Mouse (Mus musculus): ENCODE measurements around the gene Sdhb. TPM values are rescaled to one million over a fixed set of nuclear protein-coding genes. Genes with fewer than 3 reads are reported as not detected.

Sdhb gene
- polyA plus RNA-seq, 1 experiment from 2014 or later = 428 TPM

DNA sequence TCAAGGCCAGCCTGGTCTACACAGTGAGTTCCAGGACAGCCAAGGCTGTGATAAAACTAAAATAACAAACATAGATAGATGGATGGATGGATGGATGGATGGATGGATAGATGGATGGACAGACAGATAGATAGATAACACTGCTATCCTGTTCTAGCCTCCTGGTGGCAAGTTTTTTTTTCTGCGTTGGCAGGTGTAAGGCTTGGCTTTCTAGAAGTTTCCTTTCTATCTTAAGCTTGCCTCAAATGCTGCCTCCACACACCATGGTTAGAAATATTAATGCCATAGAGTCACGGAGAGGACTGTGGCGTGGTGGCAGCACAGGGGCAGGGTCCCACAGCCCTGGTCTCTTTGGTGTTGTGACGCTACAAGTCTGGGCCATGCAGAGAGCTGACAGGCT is 15.4 kb upstream of the Sdhb start:
- DNase-seq (ENCODE audit: low spot score) (no peak), ATAC-seq (ENCODE audit: low FRiP score) (no peak)
- no peak overlapping the region for H3K4me2 ChIP-seq (replicated peaks; ENCODE audit: low read depth, low read length)
- H3K9ac ChIP-seq (ENCODE audit: low read depth, low read length) = no peak overlapping the region
- H3K4me3 ChIP-seq (ENCODE audit: low read depth, low read length) = no peak overlapping the region
- H3K9me3 ChIP-seq (ENCODE audit: control insufficient read depth, low read length) = no peaks in the 10 kb centered on the region
- no peak overlapping the region for H3K27ac ChIP-seq (ENCODE audit: low read depth, low read length)
- no peaks in the 10 kb centered on the region for H3K27me3 ChIP-seq (ENCODE audit: control insufficient read depth, insufficient read depth, low read length)
- WGBS = 93% methylated on average over 4 of the region's 4 CpGs
- no peaks in the 10 kb centered on the region for H3K4me1 ChIP-seq (replicated peaks; ENCODE audit: control insufficient read depth, insufficient read depth, low read length)
- no peaks in the 10 kb centered on the region for H3K36me3 ChIP-seq (ENCODE audit: control insufficient read depth, insufficient read depth, low read length)

DNA sequence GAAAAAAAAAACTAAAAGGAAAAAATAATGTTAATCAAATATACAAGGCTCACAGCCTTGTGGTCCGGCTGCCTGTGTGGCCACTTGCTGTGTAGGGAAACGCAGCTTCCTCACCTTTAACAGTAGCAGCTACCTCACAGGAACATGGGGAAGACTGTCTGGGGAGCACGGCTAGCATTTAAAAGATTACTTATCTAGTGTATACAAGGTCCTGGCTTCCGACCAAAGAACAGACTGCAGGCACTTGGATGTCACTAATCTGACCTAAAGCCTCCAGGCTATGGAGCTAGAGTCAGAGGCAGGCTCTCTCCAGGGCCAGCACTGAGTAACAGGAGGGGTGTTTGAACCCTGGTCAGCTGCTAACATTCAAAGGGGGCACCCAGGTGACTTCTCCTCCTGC is 15.0 kb upstream of the Sdhb start:
- Histone ChIP-seq H3K27me3 (ENCODE audit: control insufficient read depth, insufficient read depth, low read length) (no peaks in the 10 kb centered on the region), H3K9me3 (ENCODE audit: control insufficient read depth, low read length) (no peaks in the 10 kb centered on the region), H3K4me2 (replicated peaks; ENCODE audit: low read depth, low read length) (no peak overlapping the region), H3K4me1 (replicated peaks; ENCODE audit: control insufficient read depth, insufficient read depth, low read length) (no peaks in the 10 kb centered on the region), H3K27ac (ENCODE audit: low read depth, low read length) (no peak overlapping the region), H3K36me3 (ENCODE audit: control insufficient read depth, insufficient read depth, low read length) (no peaks in the 10 kb centered on the region), H3K4me3 (ENCODE audit: low read depth, low read length) (no peak overlapping the region), H3K9ac (ENCODE audit: low read depth, low read length) (no peak overlapping the region)
- ATAC-seq (ENCODE audit: low FRiP score) = no peak
- no peak for DNase-seq (ENCODE audit: low spot score)
- 86% methylated on average over 4 of the region's 4 CpGs for WGBS

DNA sequence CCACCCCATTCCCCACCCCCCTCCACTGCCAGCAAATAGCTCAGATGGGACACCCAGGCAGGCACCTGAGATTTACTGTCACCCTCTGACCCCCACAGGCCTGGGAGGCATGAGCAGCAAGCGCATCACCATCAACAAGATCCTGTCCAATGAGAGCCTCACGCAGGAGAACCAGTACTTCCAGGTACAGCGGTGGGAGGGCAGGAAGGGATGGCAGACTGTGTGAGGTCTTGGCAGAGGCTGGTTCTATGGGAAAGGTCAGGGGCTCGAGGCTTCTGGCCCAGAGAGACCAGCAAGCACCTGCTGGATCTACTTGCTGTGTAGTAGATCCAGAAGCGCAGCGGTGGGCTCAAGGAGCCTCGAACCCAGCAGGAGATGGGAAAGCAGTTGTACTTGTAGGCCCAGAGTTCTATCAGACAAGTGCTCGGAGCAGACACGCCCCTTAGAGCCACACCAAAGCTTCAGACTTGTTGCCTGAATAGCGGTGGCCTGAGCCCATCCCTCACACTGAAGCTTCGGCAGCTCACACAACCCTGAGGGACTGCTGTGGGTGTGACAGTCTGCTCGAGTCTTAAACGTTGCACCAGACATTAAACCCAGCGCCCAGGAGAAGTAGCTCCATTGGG is 14.3 kb upstream of the Sdhb start:
- no peak overlapping the region for H3K4me2 ChIP-seq (replicated peaks; ENCODE audit: low read depth, low read length)
- H3K27me3 ChIP-seq (ENCODE audit: control insufficient read depth, insufficient read depth, low read length) = no peaks in the 10 kb centered on the region
- 84% methylated on average over 14 of the region's 14 CpGs for WGBS
- H3K4me1 ChIP-seq (replicated peaks; ENCODE audit: control insufficient read depth, insufficient read depth, low read length) = no peaks in the 10 kb centered on the region
- H3K9ac ChIP-seq (ENCODE audit: low read depth, low read length) = no peak overlapping the region
- no peak overlapping the region for H3K4me3 ChIP-seq (ENCODE audit: low read depth, low read length)
- H3K9me3 ChIP-seq (ENCODE audit: control insufficient read depth, low read length) = no peaks in the 10 kb centered on the region
- no peak overlapping the region for H3K27ac ChIP-seq (ENCODE audit: low read depth, low read length)
- DNase-seq (ENCODE audit: low spot score) (no peak), ATAC-seq (ENCODE audit: low FRiP score) (no peak)
- no peaks in the 10 kb centered on the region for H3K36me3 ChIP-seq (ENCODE audit: control insufficient read depth, insufficient read depth, low read length)

DNA sequence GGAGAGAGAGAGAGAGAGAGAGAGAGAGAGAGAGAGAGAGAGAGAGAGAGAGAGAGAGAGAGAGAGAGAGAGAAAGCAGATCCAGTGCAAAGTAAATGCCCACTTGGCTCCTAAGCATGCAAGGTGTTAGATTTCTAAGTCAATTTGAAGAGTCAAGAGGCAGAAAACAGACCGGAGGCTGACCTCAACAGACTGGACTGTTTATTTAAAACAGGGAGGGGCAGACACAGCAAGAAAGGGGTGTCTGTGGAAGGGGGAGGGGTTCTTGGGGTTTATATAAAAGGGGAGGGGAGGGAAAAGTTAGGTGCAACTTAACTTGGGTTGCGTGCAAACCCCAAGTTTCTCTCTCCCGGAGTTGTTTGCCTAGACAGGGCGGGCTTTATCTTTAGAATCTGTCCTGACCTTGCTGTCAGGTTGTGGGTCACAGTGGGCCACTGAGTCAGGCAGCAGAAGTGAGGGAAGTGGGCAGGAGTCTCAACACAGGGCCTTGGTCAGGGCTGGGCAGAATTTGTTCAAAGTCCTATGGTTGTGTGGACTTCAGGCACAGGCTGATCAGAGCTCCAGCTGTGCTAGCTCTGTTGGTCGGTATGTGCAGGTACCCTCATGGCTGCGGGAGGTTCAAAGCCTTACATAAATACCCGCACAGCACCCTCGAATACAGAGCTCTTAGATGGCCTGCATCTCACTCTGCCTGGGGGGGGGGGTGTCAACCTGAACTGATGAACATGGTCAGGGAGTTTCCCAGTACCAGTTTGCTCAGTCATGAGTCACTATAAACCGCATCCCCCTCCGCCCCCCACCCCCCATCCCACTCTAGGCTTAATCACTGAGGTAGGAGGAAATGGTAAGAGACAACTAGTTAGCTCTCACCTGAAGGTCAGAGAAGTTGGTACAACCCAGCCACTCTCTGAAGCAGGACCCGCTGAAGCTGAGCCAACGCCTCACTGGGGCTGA is 13.2 kb upstream of the Sdhb start:
- H3K9me3 ChIP-seq (ENCODE audit: control insufficient read depth, low read length) = no peaks in the 10 kb centered on the region
- H3K27ac ChIP-seq (ENCODE audit: low read depth, low read length) = no peak overlapping the region
- no peak overlapping the region for H3K4me3 ChIP-seq (ENCODE audit: low read depth, low read length)
- no peak overlapping the region for H3K9ac ChIP-seq (ENCODE audit: low read depth, low read length)
- no peak overlapping the region for H3K4me2 ChIP-seq (replicated peaks; ENCODE audit: low read depth, low read length)
- no peaks in the 10 kb centered on the region for H3K36me3 ChIP-seq (ENCODE audit: control insufficient read depth, insufficient read depth, low read length)
- no peaks in the 10 kb centered on the region for H3K4me1 ChIP-seq (replicated peaks; ENCODE audit: control insufficient read depth, insufficient read depth, low read length)
- H3K27me3 ChIP-seq (ENCODE audit: control insufficient read depth, insufficient read depth, low read length) = no peaks in the 10 kb centered on the region
- 83% methylated on average over 12 of the region's 12 CpGs for WGBS
- no peak for DNase-seq (ENCODE audit: low spot score)
- no peak for ATAC-seq (ENCODE audit: low FRiP score)

DNA sequence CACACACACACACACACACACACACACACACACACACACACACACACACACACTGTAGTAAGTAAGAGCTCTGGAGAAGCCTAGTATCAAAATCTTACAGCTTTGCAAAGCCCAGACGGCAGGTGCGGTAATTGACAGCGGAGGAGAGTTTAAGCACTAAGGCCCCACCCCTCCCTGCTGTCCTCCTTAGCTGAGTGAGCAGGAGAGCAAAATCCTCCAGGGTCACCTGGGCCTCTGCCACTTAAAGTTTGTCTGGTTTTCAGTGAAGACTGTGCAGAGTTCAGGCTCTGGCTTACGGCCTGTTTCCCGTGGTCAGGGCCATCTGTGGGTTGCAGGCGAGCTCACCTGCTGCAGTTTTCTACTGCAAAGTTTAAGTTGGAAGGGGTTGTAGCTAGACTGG is 12.5 kb upstream of the Sdhb start:
- no peak for ATAC-seq (ENCODE audit: low FRiP score)

DNA sequence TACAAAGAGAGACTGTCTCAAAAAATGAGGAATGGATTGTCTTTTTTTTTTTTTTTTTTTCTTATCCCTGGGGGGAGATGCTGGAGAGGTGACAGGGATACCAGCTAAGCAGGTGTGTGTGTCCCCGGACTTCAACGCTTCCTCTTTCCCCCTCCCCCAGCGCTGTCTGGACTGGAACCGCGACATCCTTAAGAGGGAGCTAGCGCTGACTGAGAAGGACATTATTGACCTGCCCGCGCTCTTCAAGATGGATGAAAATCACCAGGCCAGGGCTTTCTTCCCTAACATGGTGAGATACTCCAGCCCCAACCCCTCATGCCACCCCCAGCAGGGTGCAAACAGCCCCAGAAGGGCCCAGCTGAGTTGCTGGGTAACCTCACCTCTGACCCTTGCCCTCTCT is 12.0 kb upstream of the Sdhb start:
- Histone ChIP-seq H3K4me2 (replicated peaks; ENCODE audit: low read depth, low read length) (no peak overlapping the region), H3K27ac (ENCODE audit: low read depth, low read length) (no peak overlapping the region), H3K4me3 (ENCODE audit: low read depth, low read length) (no peak overlapping the region), H3K27me3 (ENCODE audit: control insufficient read depth, insufficient read depth, low read length) (no peaks in the 10 kb centered on the region), H3K9me3 (ENCODE audit: control insufficient read depth, low read length) (no peaks in the 10 kb centered on the region), H3K4me1 (replicated peaks; ENCODE audit: control insufficient read depth, insufficient read depth, low read length) (no peaks in the 10 kb centered on the region), H3K36me3 (ENCODE audit: control insufficient read depth, insufficient read depth, low read length) (no peaks in the 10 kb centered on the region), H3K9ac (ENCODE audit: low read depth, low read length) (no peak overlapping the region)
- no peak for DNase-seq (ENCODE audit: low spot score)
- ATAC-seq (ENCODE audit: low FRiP score) = no peak
- WGBS = 80% methylated on average over 8 of the region's 8 CpGs

More for the DNA sequence above, 12.5 kb upstream of the Sdhb start:
- H3K4me2 ChIP-seq (replicated peaks; ENCODE audit: low read depth, low read length) = no peak overlapping the region
- H3K27ac ChIP-seq (ENCODE audit: low read depth, low read length) = no peak overlapping the region
- no peak overlapping the region for H3K4me3 ChIP-seq (ENCODE audit: low read depth, low read length)
- H3K36me3 ChIP-seq (ENCODE audit: control insufficient read depth, insufficient read depth, low read length) = no peaks in the 10 kb centered on the region
- no peaks in the 10 kb centered on the region for H3K27me3 ChIP-seq (ENCODE audit: control insufficient read depth, insufficient read depth, low read length)
- no peaks in the 10 kb centered on the region for H3K9me3 ChIP-seq (ENCODE audit: control insufficient read depth, low read length)
- H3K9ac ChIP-seq (ENCODE audit: low read depth, low read length) = no peak overlapping the region
- DNase-seq (ENCODE audit: low spot score) = no peak
- WGBS = 91% methylated on average over 6 of the region's 6 CpGs
- no peaks in the 10 kb centered on the region for H3K4me1 ChIP-seq (replicated peaks; ENCODE audit: control insufficient read depth, insufficient read depth, low read length)

DNA sequence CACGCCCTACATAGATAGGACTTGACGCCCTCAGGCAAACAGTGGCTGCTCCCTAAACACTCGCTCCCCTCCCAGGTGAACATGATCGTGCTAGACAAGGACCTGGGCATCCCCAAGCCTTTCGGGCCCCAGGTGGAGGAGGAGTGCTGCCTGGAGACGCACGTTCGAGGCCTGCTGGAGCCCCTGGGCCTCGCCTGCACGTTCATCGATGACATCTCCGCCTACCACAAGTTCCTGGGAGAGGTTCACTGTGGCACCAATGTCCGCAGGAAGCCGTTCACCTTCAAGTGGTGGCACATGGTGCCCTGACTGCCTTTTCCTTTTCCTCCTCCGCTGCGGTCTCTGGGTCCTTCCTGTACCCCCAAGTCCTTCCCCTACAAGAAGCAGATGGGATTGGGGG is 11.4 kb upstream of the Sdhb start:
- ATAC-seq (ENCODE audit: low FRiP score) (no peak), DNase-seq (ENCODE audit: low spot score) (no peak)
- Histone ChIP-seq H3K27ac (ENCODE audit: low read depth, low read length) (no peak overlapping the region), H3K4me3 (ENCODE audit: low read depth, low read length) (no peak overlapping the region), H3K9ac (ENCODE audit: low read depth, low read length) (no peak overlapping the region), H3K27me3 (ENCODE audit: control insufficient read depth, insufficient read depth, low read length) (no peaks in the 10 kb centered on the region), H3K4me2 (replicated peaks; ENCODE audit: low read depth, low read length) (no peak overlapping the region), H3K4me1 (replicated peaks; ENCODE audit: control insufficient read depth, insufficient read depth, low read length) (no peaks in the 10 kb centered on the region), H3K9me3 (ENCODE audit: control insufficient read depth, low read length) (no peaks in the 10 kb centered on the region), H3K36me3 (ENCODE audit: control insufficient read depth, insufficient read depth, low read length) (no peaks in the 10 kb centered on the region)
- WGBS = 86% methylated on average over 16 of the region's 16 CpGs

DNA sequence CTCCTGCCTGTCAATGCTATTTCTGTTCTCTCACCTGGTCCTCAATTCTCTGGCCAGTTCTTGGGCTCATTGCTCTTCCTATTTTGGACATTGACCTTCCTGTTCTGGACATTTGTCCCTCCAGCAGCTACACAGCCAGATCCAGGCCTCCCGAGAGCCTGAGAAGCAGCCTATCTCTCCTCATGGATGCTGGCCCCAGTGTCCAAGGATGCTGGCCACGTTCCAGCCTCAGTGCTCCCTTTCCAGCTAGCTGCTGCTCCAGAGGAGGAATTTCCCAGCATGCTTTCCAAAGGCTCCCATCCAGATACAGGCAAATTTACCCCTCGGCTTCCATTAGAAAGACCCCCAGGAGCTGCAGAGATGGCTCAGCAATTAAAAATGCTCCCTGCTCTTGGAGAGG is 10.4 kb upstream of the Sdhb start:
- no peaks in the 10 kb centered on the region for H3K36me3 ChIP-seq (ENCODE audit: control insufficient read depth, insufficient read depth, low read length)
- no peaks in the 10 kb centered on the region for H3K9me3 ChIP-seq (ENCODE audit: control insufficient read depth, low read length)
- H3K9ac ChIP-seq (ENCODE audit: low read depth, low read length) = no peak overlapping the region
- no peaks in the 10 kb centered on the region for H3K27me3 ChIP-seq (ENCODE audit: control insufficient read depth, insufficient read depth, low read length)
- 87% methylated on average over 3 of the region's 3 CpGs for WGBS
- H3K4me2 ChIP-seq (replicated peaks; ENCODE audit: low read depth, low read length) = no peak overlapping the region
- H3K4me3 ChIP-seq (ENCODE audit: low read depth, low read length) = no peak overlapping the region
- ATAC-seq (ENCODE audit: low FRiP score) (no peak), DNase-seq (ENCODE audit: low spot score) (no peak)
- no peaks in the 10 kb centered on the region for H3K4me1 ChIP-seq (replicated peaks; ENCODE audit: control insufficient read depth, insufficient read depth, low read length)
- no peak overlapping the region for H3K27ac ChIP-seq (ENCODE audit: low read depth, low read length)

Data from hindbrain, embryonic 11.5 days (tissue).